Mouse (Mus musculus) heart, postnatal 4 days (tissue): ENCODE measurements around the gene Aqp5. TPM values are rescaled to one million over a fixed set of nuclear protein-coding genes. Genes with fewer than 3 reads are reported as not detected.
A peak's percentile ranks its signal among the peaks of the same experiment; 100 is the strongest.

Experiments
- DNase-seq: peaks from one replicate; pipeline ENCODE4 v3.0.0; 2021
- total RNA-seq, 2 experiments: library from RNA; stranded (reverse); gene quantifications; 2 replicates each; pipeline ENCODE4 v1.2.3; 2021

Gene Aqp5
- total RNA-seq, result under 1 TPM in 1 of 2 experiments, not detected in 1; 0.57 TPM

DNA sequence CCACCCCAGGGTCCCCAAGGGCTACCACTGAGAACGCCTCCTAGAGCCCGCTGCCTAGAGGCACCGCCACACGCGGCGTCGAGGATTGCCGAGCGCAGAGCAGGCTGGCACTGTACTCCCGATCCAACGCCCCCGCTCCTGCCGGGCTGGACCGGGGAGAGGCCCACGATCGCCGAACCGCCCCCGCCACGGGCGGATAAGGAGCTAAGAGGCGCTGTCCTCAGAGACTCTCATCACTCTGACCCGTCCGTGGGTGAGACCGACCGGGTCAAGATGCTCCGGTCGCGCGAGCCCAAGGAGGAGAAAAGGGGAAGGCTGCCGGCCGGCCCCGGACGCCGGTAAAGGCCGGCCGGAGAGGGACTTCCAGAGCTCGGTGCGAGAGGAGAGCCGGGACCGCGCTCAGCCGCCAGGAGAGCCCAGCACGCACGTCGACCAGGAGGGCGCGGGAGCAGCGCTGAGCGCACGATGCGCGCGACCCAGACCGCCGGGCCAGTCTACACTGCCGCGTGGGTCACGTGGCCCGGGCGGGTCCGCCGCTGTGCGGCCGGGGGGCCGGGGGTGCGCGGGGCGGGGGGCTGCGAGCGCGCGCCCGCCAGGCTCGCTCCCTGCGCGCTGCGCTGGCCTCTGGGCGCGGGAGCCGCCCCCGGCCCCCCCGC lies at the start of gene Aqp5:
TSS of gene Aqp5 (plus strand) at position 354 of the 656 bp plus-strand sequence.
- DNase-seq, result no peak

DNA sequence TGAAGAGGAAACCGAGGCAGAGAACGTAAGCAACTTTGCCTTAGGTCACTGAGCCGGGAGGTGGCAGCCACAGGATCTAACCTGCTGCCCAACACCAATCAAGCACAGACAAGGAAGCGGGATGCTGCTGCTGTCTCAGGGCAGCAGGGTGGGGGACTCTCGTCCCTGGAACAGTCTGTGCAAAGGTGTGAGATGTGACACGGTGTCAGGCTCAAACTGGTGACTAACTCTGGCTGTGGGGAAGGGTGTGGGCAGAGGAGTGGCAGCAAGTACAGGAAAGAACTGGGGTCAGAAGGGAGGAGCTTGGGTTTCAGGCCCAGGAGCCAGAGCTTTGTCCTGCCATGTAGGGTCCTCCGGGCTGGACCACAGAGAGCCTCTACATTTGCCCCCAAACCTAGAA lies 46.5 kb upstream of the Aqp5 start:
- no peak for DNase-seq

DNA sequence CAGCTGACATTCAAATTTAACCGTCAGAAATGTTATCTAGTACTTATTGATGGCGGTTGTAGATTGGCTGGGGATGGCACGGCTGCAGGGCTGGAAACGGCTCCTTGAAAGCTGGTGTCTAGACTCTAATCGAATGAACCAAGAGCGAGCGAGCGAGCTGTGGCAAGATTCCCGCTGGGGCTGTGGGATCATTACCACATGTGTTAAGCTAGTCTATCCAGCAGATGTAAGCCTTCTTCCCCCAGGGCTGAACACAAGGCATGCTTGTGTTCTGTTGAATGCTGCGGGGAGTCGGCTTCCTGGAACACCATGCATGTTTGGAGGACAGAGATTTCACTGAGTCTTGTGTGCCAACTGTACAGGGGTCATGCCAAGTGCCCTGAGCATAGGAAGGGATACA lies 44.0 kb upstream of the Aqp5 start:
- DNase-seq, result peak; percentile 18

- no peak for DNase-seq
Measured at GRCm38 (mm10) chr15:99547732-99548131, 42.9 kb upstream of the Aqp5 start.

DNA sequence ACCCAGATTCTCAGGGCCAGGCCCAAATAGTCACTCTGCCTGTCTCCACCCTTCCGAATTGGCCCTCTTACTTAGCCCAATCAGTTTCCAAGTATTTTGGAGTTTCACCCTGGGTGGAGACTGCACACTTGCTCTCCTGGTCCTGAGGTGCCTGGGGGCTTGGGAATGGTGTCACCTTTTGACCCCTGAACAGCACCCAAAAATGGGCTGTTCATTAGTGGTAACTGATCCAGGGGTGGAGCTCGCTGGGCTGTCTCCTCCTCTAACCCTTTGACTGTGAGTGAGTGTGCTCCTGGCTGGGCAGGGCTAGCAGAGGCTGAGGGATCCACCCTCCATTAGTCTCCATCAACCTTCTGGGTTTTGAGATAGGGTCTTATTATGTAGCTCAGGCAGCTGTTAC lies 40.7 kb upstream of the Aqp5 start:
- DNase-seq, result no peak

DNA sequence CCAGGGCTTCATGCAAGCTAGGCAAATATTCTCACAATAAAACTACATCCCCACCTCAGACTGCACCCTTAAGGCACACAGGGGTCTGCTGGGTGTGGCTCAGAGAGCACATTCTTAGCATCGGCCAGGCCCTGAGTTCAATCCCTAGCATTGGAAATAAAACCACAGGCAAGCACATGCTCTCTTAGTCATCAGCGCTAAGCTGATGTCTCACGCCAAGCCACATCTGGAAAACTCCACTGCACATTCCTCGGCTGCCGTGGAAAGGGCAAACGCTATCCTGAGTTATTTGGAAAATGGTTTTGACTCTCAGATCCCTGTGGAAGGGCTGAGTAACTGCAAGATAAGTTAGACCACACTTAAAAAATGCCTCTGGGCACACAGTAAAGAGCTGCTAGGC lies 36.8 kb upstream of the Aqp5 start:
- no peak for DNase-seq

DNA sequence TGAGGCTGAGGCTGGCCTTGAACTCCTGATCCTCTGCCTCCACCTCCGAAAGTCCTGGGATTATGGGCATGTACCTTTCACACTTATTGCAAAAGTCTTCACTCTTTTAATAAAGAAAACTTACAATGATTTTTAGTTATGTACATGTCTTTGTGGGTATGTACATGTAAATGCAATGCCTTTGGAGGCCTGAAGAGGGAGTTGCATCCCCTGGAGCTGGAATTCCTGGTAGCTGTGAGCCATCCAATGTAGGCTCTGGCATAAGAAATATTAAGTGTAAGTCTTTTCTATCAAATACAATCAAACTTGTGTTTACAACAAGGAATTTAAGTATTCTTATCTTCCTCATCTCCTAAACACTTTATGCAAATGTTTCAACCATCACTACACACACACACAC lies 31.6 kb upstream of the Aqp5 start:
- DNase-seq, result no peak

DNA sequence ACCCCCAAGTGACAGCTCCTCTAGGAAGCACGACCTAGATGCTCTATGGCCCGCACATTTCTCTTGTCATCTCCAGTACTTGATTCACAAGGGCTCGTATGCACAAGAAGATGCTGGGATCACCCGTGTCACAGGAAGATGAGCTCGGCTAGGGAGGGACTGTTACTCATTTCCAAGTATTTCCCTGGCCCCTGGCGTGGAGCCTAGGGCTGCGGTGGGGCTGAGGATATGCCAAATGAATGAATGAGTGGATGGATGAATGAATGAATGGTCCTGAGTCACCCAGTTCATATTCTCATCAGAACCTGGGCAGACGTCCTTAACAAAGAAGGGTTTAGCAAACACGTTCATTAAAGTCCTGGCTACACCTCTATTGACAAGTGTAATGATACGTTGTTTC lies 30.3 kb upstream of the Aqp5 start:
- no peak for DNase-seq

- no peak for DNase-seq
Measured at GRCm38 (mm10) chr15:99567371-99567770, 23.2 kb upstream of the Aqp5 start.

DNA sequence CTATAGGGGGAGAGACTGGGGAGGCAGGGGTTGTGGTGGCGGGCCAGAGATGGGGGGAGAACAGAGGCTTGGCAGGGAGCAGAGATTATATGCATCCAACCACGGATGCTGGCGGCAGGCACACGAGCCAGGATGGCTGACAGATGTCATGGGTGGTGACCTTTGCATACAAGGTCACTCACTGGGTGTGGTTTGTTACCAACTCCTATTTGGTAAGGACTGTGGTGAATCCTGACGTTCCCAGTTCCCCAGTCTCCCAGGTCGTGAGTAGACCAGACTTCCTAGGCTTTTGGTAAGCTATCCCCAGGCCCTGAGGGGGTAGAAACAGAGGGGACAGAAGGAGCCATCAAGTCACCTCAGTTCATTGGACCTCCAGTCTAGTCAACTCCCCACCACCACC lies 21.9 kb upstream of the Aqp5 start:
- DNase-seq, result no peak

DNA sequence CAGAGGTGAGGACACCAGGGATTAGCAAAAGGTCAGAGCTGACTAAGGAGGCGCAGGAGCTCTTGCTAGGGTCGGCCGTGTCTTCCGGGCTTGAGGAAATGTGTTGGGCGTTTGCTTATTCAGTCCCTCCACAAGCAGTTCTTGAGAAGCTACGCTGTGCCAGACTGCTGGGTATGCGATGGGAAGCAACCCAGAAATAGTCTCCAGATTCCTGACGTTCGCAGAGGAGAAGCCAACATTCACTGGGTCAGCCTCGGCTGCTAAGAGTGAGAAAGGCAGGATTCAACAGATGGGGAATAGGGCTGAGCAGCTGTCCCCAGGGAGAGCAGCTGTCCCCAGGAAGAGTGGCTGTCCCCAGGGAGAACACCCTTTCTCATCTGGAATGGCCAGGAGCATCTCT lies 21.5 kb upstream of the Aqp5 start:
- DNase-seq, result no peak

- no peak for DNase-seq
Measured at GRCm38 (mm10) chr15:99578802-99579485, 11.6 kb upstream of the Aqp5 start, which contains the start of gene Aqp2. Aqp2 (plus strand) TSS chr15:99579055.

DNA sequence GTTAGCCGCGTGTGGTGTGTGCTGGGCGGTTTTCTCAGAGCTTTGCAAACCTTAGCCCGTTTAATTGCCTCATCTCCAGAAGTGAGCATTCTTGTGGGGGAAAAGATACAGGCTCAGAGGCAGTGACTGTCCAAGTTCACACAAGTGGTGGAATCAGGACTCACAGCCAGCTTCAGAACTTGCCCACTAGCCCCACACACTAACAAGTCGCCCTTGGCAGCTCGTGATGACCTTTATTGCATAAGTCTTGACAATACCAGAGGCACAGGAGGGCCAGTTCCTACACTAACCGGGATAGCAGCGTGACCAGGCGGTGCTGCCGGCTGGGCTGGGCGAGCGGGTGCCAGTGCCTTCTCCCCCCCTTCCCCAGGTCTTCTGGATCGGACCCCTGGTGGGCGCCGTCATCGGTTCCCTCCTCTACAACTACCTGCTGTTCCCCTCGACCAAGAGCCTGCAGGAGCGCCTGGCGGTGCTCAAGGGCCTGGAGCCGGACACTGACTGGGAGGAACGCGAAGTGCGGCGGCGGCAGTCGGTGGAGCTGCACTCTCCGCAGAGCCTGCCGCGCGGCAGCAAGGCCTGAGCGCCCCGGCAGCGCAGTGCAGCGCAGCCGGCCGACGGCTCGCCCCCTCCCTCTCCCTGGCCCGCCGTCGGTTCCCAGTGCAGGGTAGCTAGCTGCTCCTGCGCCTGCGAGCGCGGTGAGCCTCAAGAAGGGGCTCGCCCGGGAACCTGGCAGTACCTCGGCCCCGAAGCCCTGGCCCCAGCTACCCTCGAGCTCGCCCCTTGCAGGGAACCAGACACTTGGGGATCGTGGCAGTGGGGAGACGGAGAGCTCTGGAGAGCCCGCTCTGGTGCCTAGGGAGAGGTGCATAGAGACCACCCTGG lies 6.9 kb upstream of the Aqp5 start:
- DNase-seq, result peak; percentile 49

DNA sequence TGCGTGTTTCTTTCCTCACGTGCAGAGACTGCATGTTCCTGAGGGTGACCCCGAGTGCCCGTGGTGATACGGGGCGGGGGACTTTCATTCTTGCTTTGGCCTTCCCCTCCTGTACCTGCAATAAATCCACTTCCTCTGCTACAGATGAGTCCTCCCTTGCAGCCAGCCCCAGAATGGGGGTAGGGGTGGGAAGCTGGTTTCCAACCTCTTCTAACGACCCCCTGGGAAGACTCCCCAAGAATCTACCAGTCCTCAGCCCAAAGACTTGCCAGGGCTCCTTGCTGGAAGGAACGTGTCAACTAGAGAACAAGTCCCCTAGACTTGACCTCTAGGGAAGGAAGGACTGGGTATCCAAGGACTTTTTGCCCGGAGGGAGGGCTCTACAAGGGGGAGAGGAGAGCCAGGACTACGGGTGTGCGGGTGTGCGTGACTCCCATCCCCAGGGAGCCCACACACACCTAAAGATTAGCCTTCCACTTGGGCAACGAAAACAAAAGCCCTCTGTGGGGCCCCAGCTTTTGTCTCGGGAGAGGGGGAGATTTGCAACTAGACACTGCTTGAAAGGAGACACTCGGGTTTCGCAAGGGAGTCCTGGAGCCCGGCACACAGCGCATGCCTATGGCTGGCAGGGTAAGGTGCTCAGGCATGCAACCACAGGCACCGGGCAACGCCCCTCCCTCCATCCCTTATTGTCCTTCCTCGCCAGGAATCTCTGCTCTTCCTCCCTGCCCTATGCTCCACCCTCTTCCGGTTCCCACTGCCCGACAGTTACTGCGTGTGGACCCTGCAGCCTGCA lies 6.0 kb upstream of the Aqp5 start:
- DNase-seq, result no peak

- DNase-seq, result no peak
Measured at GRCm38 (mm10) chr15:99585741-99586140, 4.8 kb upstream of the Aqp5 start.

GRCm38 (mm10) chr15:99586525-99586924 lies 4.1 kb upstream of the Aqp5 start:
- no peak for DNase-seq

DNA sequence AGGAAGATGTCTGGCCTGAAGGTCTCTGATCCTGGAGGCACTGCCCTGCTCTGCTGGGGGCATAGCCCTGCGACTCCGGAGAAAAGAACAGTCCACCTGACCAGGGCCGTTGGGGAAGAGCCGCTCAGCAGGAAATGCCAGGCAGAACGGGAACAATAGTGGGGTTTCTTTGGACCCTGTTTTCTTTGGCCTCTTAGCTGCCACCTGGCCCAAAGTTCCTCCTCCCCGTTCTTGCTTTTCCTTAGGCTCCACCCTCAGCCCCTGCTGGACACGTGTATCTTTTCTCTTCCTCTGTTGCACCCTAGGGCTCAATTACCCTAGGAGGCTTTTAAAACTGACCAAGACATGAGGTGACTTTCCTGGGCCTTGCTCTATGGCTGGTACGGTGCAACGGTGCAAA lies 1.3 kb upstream of the Aqp5 start:
- no peak for DNase-seq

DNA sequence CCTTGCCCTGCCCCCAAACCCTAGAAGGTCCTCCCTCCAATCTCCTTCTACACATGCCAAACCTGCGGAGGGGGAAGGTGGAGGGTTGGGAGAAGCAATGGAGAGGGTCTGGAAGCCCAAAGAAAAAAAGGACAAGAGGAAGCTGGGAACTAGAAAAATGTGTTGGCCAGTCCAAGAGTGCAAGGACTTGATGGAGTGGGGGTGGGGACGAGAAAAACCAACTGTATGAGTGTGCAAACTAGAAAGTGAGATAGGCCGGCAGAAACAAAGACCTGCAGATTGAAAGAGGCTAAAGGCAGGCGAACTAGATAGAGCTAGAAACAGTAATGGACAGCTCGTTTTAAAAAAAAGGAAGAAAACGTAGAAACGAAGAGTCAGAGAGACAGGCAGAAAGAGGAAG lies 878 bp upstream of the Aqp5 start:
- DNase-seq, result no peak

GRCm38 (mm10) chr15:99592177-99592576 lies 1.6 kb downstream of the Aqp5 start:
- DNase-seq, result no peak

- no peak for DNase-seq
Measured at GRCm38 (mm10) chr15:99592877-99593276, 2.3 kb downstream of the Aqp5 start.

- no peak for DNase-seq
Measured at GRCm38 (mm10) chr15:99594951-99595350, 4.4 kb downstream of the Aqp5 start.

DNA sequence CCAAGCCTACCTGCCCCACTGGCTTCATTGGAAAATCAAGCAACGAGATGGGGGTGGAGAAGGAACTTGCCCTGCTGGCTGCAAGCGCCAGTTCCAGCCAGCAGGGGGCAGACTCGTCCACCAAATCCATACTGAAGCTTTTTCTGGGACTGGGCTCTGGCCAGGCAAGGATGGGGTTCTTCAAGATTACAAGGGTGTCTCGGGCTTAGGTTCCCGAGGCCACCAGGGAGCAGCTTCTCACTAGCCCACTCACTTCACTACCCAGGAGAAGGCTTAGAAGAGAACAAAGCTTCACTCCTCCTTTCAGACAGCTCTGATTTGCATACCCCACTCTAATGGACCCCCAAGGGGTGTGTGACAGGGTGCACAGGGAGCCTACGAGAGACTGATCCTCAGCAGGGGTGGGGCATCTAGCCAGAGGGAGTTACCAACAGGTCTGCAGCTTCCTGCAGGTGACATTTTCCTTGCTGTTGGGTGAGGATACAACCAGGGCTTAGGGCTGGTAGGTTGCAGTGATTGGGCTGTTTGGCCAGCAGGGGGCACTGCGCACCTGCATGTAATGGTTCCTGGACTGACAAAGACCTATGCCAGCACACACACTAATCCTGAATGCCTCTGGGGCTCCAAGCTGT lies 5.6 kb downstream of the Aqp5 start:
- DNase-seq, result peak; percentile 90
